Mouse (Mus musculus) monocyte, adult 5-6 weeks (primary cell): ENCODE results near the gene Vkorc1. TPM values are rescaled to one million over a fixed set of nuclear protein-coding genes. Genes with fewer than 3 reads are reported as not detected.

Source experiments
- total RNA-seq: library from RNA; stranded (forward); fragments of 200-1000, 200-491, 200-594 nt; gene quantifications from 3 replicates; pipeline ENCODE4 v1.2.3, GENCODE M21; 2017

The Vkorc1 gene
- total RNA-seq, 1 experiment from 2014 or later: 2.3 TPM

Other genes with a start within 250 kb of the Vkorc1 start
- 22.5 to 27.9 TPM (median 23.5 TPM) in 3 replicates for gene Bcl7c, start 186.7 kb downstream of the Vkorc1 start, total RNA-seq
- gene Ctf1, start 182.9 kb downstream of the Vkorc1 start, total RNA-seq: not detected in 3 replicates
- 0.64 to 0.76 TPM in 2 of 3 replicates, not detected in the other for gene Ctf2, start 163.5 kb downstream of the Vkorc1 start, total RNA-seq
- 2.1 to 8.5 TPM (median 3.1 TPM) in 3 replicates for gene Fbxl19, start 151.1 kb downstream of the Vkorc1 start, total RNA-seq
- gene Orai3, start 125.8 kb downstream of the Vkorc1 start, total RNA-seq: 31.9 to 44.5 TPM (median 35.2 TPM) in 3 replicates
- gene Setd1a, start 118.9 kb downstream of the Vkorc1 start, total RNA-seq: 5.2 to 14.9 TPM (median 7.7 TPM) in 3 replicates
- 0.87 to 3.2 TPM (median 2.2 TPM) in 3 replicates for gene Gm49388, start 110.0 kb downstream of the Vkorc1 start, total RNA-seq
- 8.6 to 11.1 TPM (median 9.4 TPM) in 3 replicates for gene Hsd3b7, start 95.0 kb downstream of the Vkorc1 start, total RNA-seq
- gene Stx4a, start 71.3 kb downstream of the Vkorc1 start, total RNA-seq: 98.1 to 120 TPM (median 102 TPM) in 3 replicates
- 0.11 TPM in 1 of 3 replicates, not detected in the others for gene Stx1b, start 71.1 kb downstream of the Vkorc1 start, total RNA-seq
- gene Zfp646, start 19.4 kb downstream of the Vkorc1 start, total RNA-seq: 49.9 to 74.6 TPM (median 50.8 TPM) in 3 replicates
- 1.6 to 7.1 TPM (median 6.4 TPM) in 3 replicates for gene Zfp668, start 18.8 kb downstream of the Vkorc1 start, total RNA-seq
- 0.75 TPM in 1 of 3 replicates, not detected in the others for gene Prss53, start 4.6 kb downstream of the Vkorc1 start, total RNA-seq
- gene Gm21974, start 163 bp downstream of the Vkorc1 start, total RNA-seq: not detected in 3 replicates
- gene Bckdk, start 8.5 kb upstream of the Vkorc1 start, total RNA-seq: 10.0 to 27.5 TPM (median 12.5 TPM) in 3 replicates
- gene Kat8, start 16.9 kb upstream of the Vkorc1 start, total RNA-seq: 48.9 to 58.0 TPM (median 55.2 TPM) in 3 replicates
- gene Prss8, start 34.5 kb upstream of the Vkorc1 start, total RNA-seq: not detected in 3 replicates
- gene Prss36, start 51.1 kb upstream of the Vkorc1 start, total RNA-seq: 1.1 TPM in 2 of 3 replicates, not detected in the other
- gene Fus, start 71.8 kb upstream of the Vkorc1 start, total RNA-seq: 85.2 to 172 TPM (median 110 TPM) in 3 replicates
- 65.7 to 90.8 TPM (median 79.5 TPM) in 3 replicates for gene Pycard, start 98.2 kb upstream of the Vkorc1 start, total RNA-seq
- gene Trim72, start 108.3 kb upstream of the Vkorc1 start, total RNA-seq: 0.68 TPM in 1 of 3 replicates, not detected in the others
- 419 to 520 TPM (median 447 TPM) in 3 replicates for gene Itgam, start 167.0 kb upstream of the Vkorc1 start, total RNA-seq
- 33.7 to 34.7 TPM in 2 of 3 replicates, not detected in the other for gene Gm49368, start 167.1 kb upstream of the Vkorc1 start, total RNA-seq
- gene Itgax, start 233.9 kb upstream of the Vkorc1 start, total RNA-seq: 189 to 316 TPM (median 230 TPM) in 3 replicates